14 mouse cellular contexts compared by ENCODE assay signal in genomic region chr2:135885607-135886006, GRCm38 (mm10).
DNase-seq lines count a peak whose midpoint lies in the region; ATAC-seq and TF ChIP-seq lines count a peak whose summit lies in the region.
"Had no signal": no experiment of that assay in that cellular context is flagged by ENCODE, and none has a peak within 500 bp of the region (broad histone marks: within the 10 kb centered on the region; RNA-seq: fewer than 3 reads in every experiment).

No protein-coding gene starts in this region.

- H3K4me2 ChIP-seq in kidney, postnatal 0 days (ENCODE audit: low read length) = no peak overlapping the region
- no peak overlapping the region for H3K4me2 ChIP-seq in intestine, embryonic 15.5 days (replicated peaks)
- H3K4me2 ChIP-seq: liver, embryonic 11.5 days; midbrain, embryonic 12.5 days had no signal

- 34% methylated on average over 6 of the region's 6 CpGs for WGBS in kidney, postnatal 0 days
- 39% methylated on average over 6 of the region's 6 CpGs for WGBS in intestine, embryonic 15.5 days

- no peak overlapping the region for H3K9ac ChIP-seq in kidney, postnatal 0 days (ENCODE audit: low read depth, low read length)
- H3K9ac ChIP-seq in intestine, embryonic 15.5 days = no peak overlapping the region
- H3K9ac ChIP-seq: midbrain, embryonic 12.5 days had no signal

- DNase-seq in cerebellum, adult 11-12 months = peak; percentile 56
- DNase-seq in cerebellum, postnatal 4 days (ENCODE audit: low spot score in 2 of 2) = no peak
- DNase-seq in kidney, postnatal 0 days (ENCODE audit: low spot score) = peak; percentile 75
- DNase-seq in kidney, postnatal 36 days = no peak
- DNase-seq in adipocyte (ENCODE audit: low spot score) = peak; percentile 63
- no peak for DNase-seq in frontal cortex, postnatal 25 days (ENCODE audit: low spot score in 2 of 2)
- DNase-seq in adrenal gland, adult 8-10 months = no peak
- DNase-seq: heart, adult 18-20 months; heart, postnatal 36 days; lung, postnatal 10 days; thymus, adult 2 months had no signal

- TF ChIP-seq CTCF in kidney, postnatal 0 days (IDR thresholded peaks at IDR 0.05; ENCODE audit: low read depth) = no peak

- no peak overlapping the region for H3K4me3 ChIP-seq in kidney, postnatal 0 days (replicated peaks; ENCODE audit: low read depth, low read length)
- H3K4me3 ChIP-seq in intestine, embryonic 15.5 days (replicated peaks) = no peak overlapping the region
- H3K4me3 ChIP-seq: midbrain, embryonic 12.5 days had no signal

- no peak overlapping the region for H3K27ac ChIP-seq in kidney, postnatal 0 days
- H3K27ac ChIP-seq in intestine, embryonic 15.5 days = no peak overlapping the region
- H3K27ac ChIP-seq: midbrain, embryonic 12.5 days had no signal

- H3K27me3 ChIP-seq in kidney, postnatal 0 days (ENCODE audit: insufficient read depth, low read length) = no peaks in the 10 kb centered on the region
- H3K27me3 ChIP-seq in intestine, embryonic 15.5 days (replicated peaks) = no peaks in the 10 kb centered on the region
- H3K27me3 ChIP-seq: midbrain, embryonic 12.5 days had no signal

- no peaks in the 10 kb centered on the region for H3K4me1 ChIP-seq in kidney, postnatal 0 days (replicated peaks; ENCODE audit: insufficient read depth, low read length)
- H3K4me1 ChIP-seq in intestine, embryonic 15.5 days (replicated peaks) = peaks cover 5% of the 10 kb centered on the region; the same call in 1 of the 2 replicates
- H3K4me1 ChIP-seq: midbrain, embryonic 12.5 days had no signal

- H3K9me3 ChIP-seq in kidney, postnatal 0 days (replicated peaks; ENCODE audit: low read length) = no peaks in the 10 kb centered on the region
- H3K9me3 ChIP-seq in intestine, embryonic 15.5 days = no peaks in the 10 kb centered on the region
- H3K9me3 ChIP-seq: midbrain, embryonic 12.5 days had no signal

- H3K36me3 ChIP-seq in kidney, postnatal 0 days (ENCODE audit: insufficient read depth, low read length) = no peaks in the 10 kb centered on the region
- H3K36me3 ChIP-seq in intestine, embryonic 15.5 days = no peaks in the 10 kb centered on the region
- H3K36me3 ChIP-seq: midbrain, embryonic 12.5 days had no signal

- ATAC-seq in kidney, postnatal 0 days (replicated peaks; ENCODE audit: low FRiP score, low read depth) = no peak
- peak; percentile 39; the same call in 1 of the 2 replicates for ATAC-seq in intestine, embryonic 15.5 days

Comparison
In these comparisons a context has a peak if more than half of its experiments do, and no peak if none do; other contexts are left out.
1. DNase-seq: peak in cerebellum, adult 11-12 months (single experiment), kidney, postnatal 0 days (single experiment) and adipocyte (single experiment); none in cerebellum, postnatal 4 days (0 of 2), kidney, postnatal 36 days (0 of 2), frontal cortex, postnatal 25 days (0 of 2) and adrenal gland, adult 8-10 months (single experiment).